Mouse (Mus musculus) cerebellum, adult 2 months (tissue): ENCODE measurements around the gene Ccl1. TPM values are rescaled to one million over a fixed set of nuclear protein-coding genes. Genes with fewer than 3 reads are reported as not detected.

ENCODE experiments used
- DNase-seq, 2 experiments: peaks; one replicate each; pipeline ENCODE4 v3.0.0; 2021
- H3K27ac ChIP-seq: fragments of 200-500 bp; 2 replicates; pipeline ENCODE4 v1.5.1; 2012; ENCODE audit warnings: low read length, control low read depth, inconsistent platforms; ENCODE audit not compliant: insufficient read depth
- H3K27me3 ChIP-seq: fragments of 200-500 bp; 2 replicates; pipeline ENCODE4 v1.6.1; 2012; ENCODE audit warnings: inconsistent platforms, mild to moderate bottlenecking, low read length, moderate library complexity; ENCODE audit not compliant: control insufficient read depth, insufficient read depth
- H3K4me1 ChIP-seq: fragments of 200-500 bp; 2 replicates; pipeline ENCODE4 v1.6.1; 2011; ENCODE audit warnings: low read length; ENCODE audit not compliant: control insufficient read depth, insufficient read depth
- H3K4me3 ChIP-seq: fragments of 200-500 bp; replicated peaks from 2 replicates; pipeline ENCODE3; 2011; ENCODE audit warnings: mild to moderate bottlenecking, low read depth, low read length, control low read depth; ENCODE audit not compliant: insufficient read depth
- CTCF ChIP-seq: fragments of 200-500 bp; IDR thresholded peaks from 2 replicates; pipeline ENCODE4 v1.5.1; 2011; ENCODE audit warnings: low read depth, mild to moderate bottlenecking, control low read depth, low read length, moderate library complexity, borderline replicate concordance; ENCODE audit not compliant: insufficient read depth
- POLR2A ChIP-seq: fragments of 200-500 bp; IDR thresholded peaks from 2 replicates; pipeline ENCODE4 v1.6.1; 2011; ENCODE audit warnings: low read length, control low read depth, borderline replicate concordance; ENCODE audit not compliant: insufficient read depth
- WGBS: fragments of 180-500 bp; shearing (Covaris S2); methylation state at CpG from one replicate; pipeline ENCODE4 v1.1.7; 2018; 5-methylcytosine and 5-hydroxymethylcytosine counted together
- polyA plus RNA-seq: library from polyadenylated mRNA; depleted of rRNA; stranded (reverse); fragments of >200 nt; gene quantifications from 2 replicates; pipeline ENCODE4 v1.2.3, GENCODE M21; 2012

Gene Ccl1
- polyA plus RNA-seq, 1 experiment: not detected

GRCm38 (mm10) chr11:82235551-82236207, 69.8 kb downstream of the Ccl1 start:
- no peaks in the 10 kb centered on the region for H3K4me1 ChIP-seq
- no peak overlapping the region for H3K4me3 ChIP-seq
- DNase-seq: peak; percentile 29 to 48
- 37% methylated on average over 2 of the region's 2 CpGs for WGBS
- H3K27ac ChIP-seq: no peak overlapping the region
- TF ChIP-seq POLR2A: no peak
- peak; percentile 96 for TF ChIP-seq CTCF
- H3K27me3 ChIP-seq: no peaks in the 10 kb centered on the region

- WGBS: 10% methylated on average over 6 of the region's 6 CpGs
Observed at GRCm38 (mm10) chr11:82233991-82234390, 71.5 kb downstream of the Ccl1 start.

GRCm38 (mm10) chr11:82226976-82227375, 78.5 kb downstream of the Ccl1 start:
- no peak for TF ChIP-seq CTCF
- no peak for TF ChIP-seq POLR2A
- Histone ChIP-seq H3K27ac (no peak overlapping the region), H3K4me1 (no peaks in the 10 kb centered on the region), H3K4me3 (no peak overlapping the region), H3K27me3 (no peaks in the 10 kb centered on the region)
- no peak for DNase-seq
- 57% methylated on average over 9 of the region's 9 CpGs for WGBS

More at GRCm38 (mm10) chr11:82233991-82234390, 71.5 kb downstream of the Ccl1 start:
- no peak for DNase-seq
- Histone ChIP-seq H3K27ac (no peak overlapping the region), H3K4me3 (no peak overlapping the region), H3K4me1 (no peaks in the 10 kb centered on the region), H3K27me3 (no peaks in the 10 kb centered on the region)
- TF ChIP-seq POLR2A: no peak
- TF ChIP-seq CTCF: no peak

GRCm38 (mm10) chr11:82225936-82226335, 79.6 kb downstream of the Ccl1 start:
- Histone ChIP-seq H3K27me3 (no peaks in the 10 kb centered on the region), H3K4me1 (no peaks in the 10 kb centered on the region), H3K27ac (no peak overlapping the region), H3K4me3 (no peak overlapping the region)
- no peak for TF ChIP-seq POLR2A
- no peak for TF ChIP-seq CTCF
- WGBS: 63% methylated on average over 8 of the region's 8 CpGs
- no peak for DNase-seq

DNA sequence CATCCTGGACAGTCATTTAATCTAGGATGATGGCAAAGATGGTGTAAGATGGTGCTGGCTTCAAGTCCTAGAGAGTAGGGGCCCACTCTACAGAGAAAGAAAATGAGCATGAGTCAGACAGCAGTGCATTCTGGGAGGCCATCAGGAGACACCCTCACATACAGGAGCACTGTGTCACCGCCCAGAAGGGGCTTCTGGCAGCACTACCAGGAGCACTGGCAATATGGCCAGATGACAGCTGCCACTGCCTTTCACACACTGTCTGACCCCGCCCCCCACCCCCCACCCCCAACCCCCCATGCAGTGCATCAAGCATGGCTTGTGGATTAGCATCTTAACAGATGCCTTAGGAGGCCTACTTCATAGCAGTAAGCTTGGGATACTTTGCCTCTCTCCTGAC, 89.0 kb downstream of the Ccl1 start:
- no peak for DNase-seq
- no peaks in the 10 kb centered on the region for H3K4me1 ChIP-seq
- H3K27ac ChIP-seq: no peak overlapping the region
- 16% methylated on average over 2 of the region's 2 CpGs for WGBS
- TF ChIP-seq CTCF: no peak
- no peak for TF ChIP-seq POLR2A
- H3K4me3 ChIP-seq: no peak overlapping the region
- no peaks in the 10 kb centered on the region for H3K27me3 ChIP-seq

GRCm38 (mm10) chr11:82214405-82214804, 91.1 kb downstream of the Ccl1 start:
- no peak for DNase-seq
- TF ChIP-seq POLR2A (no peak), CTCF (no peak)
- H3K4me3 ChIP-seq: no peak overlapping the region
- WGBS: 78% methylated on average over 4 of the region's 4 CpGs
- no peak overlapping the region for H3K27ac ChIP-seq
- no peaks in the 10 kb centered on the region for H3K4me1 ChIP-seq
- no peaks in the 10 kb centered on the region for H3K27me3 ChIP-seq

DNA sequence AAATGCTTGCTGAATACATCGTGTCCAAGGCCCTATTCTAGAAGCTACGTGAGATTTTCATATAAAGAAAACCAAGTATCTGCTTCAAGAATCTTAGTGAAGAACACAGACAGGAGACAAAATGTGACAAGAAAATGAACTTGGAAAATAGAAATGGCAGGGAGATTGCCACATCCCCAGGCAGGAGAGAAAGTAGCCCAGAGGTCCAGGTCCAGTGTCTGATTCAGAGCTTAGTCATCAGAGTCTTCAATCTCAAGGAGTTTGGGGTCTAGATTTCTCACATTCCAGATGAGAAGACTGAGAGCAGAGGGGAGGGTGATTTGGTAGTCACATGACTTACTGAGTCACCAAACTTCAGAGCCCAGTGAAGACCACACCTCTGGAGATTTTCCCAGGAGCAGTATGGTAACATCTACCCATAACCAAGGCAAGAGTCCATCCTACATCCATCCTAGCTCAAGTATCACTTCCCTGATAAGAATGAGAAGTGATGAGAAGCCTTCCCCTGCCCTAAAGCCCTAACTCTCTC, 98.5 kb downstream of the Ccl1 start:
- TF ChIP-seq CTCF (no peak), POLR2A (no peak)
- H3K4me3 ChIP-seq: no peak overlapping the region
- WGBS: 97% methylated on average over 2 of the region's 2 CpGs
- no peak for DNase-seq
- no peaks in the 10 kb centered on the region for H3K27me3 ChIP-seq
- H3K4me1 ChIP-seq: no peaks in the 10 kb centered on the region; the same call in 1 of the 2 replicates
- no peak overlapping the region for H3K27ac ChIP-seq

- Histone ChIP-seq H3K27ac (no peak overlapping the region), H3K27me3 (no peaks in the 10 kb centered on the region), H3K4me3 (no peak overlapping the region), H3K4me1 (no peaks in the 10 kb centered on the region; the same call in 1 of the 2 replicates)
- TF ChIP-seq CTCF (no peak), POLR2A (no peak)
- WGBS: 82% methylated on average over 6 of the region's 6 CpGs
- no peak for DNase-seq
Observed at GRCm38 (mm10) chr11:82205221-82205620, 100.3 kb downstream of the Ccl1 start.
